Mouse (Mus musculus): ENCODE data around the gene Hoxa6.

DNA sequence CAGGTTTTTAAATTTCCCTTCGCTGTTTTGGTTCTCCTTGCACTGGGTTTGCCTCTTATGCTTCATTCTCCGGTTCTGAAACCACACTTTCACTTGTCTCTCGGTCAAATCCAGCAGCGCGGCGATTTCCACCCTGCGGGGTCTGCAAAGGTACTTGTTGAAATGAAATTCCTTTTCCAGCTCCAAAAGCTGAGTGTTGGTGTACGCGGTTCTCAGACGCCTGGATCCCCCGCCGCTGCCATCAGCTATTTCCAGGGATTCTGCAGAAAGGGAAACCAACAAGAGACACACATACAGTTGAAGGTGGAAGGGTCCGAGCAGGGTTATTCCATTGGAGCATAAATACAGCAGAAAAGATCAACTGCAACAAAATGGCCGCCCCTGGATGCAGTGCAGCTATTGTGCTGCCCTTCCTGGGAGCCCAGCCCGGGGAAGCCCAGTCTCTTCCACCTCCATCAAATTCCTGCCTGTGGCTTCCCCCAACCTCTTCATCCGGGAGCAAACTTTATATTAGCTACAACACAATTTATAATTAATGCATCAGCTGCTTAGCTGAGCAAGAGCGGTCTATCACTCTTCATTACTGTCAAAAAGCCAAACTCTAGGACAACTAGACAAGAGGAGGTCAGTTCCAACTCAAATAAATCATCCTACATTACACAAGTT is 45.0 kb downstream of the Hoxa6 start:
- TF ChIP-seq CTCF (IDR thresholded peaks at IDR 0.05; ENCODE audit: control insufficient read depth, insufficient read depth, insufficient read length) (no peak), CEBPB (IDR thresholded peaks at IDR 0.05; ENCODE audit: low read depth) (no peak), USF1 (IDR thresholded peaks at IDR 0.05; ENCODE audit: low read depth) (no peak), MAX (IDR thresholded peaks at IDR 0.05) (no peak), MYOG (IDR thresholded peaks at IDR 0.05; ENCODE audit: control insufficient read depth, extremely low read depth, insufficient read length) (no peak), MYOD1 (IDR thresholded peaks at IDR 0.05; ENCODE audit: control insufficient read depth, insufficient read length, low read depth) (no peak), FOSL1 (IDR thresholded peaks at IDR 0.05; ENCODE audit: insufficient read depth, low read length, poor library complexity, severe bottlenecking) (no peak)
